Mouse (Mus musculus) erythroblast, embryonic 14.5 days (primary cell): Measurements from ENCODE around the gene B3gnt2. TPM values are rescaled to one million over a fixed set of nuclear protein-coding genes. Genes with fewer than 3 reads are reported as not detected.

Experiments
- H3K27me3 ChIP-seq: 2 replicates; pipeline ENCODE4 v1.6.1; 2012; ENCODE audit warnings: inconsistent platforms; ENCODE audit not compliant: control insufficient read depth
- H3K36me3 ChIP-seq: 2 replicates; pipeline ENCODE4 v1.6.1; 2012; ENCODE audit warnings: mild to moderate bottlenecking, inconsistent platforms; ENCODE audit not compliant: control insufficient read depth
- H3K4me1 ChIP-seq: 2 replicates; pipeline ENCODE4 v1.6.1; 2012; ENCODE audit warnings: inconsistent platforms; ENCODE audit not compliant: control insufficient read depth
- H3K4me3 ChIP-seq: replicated peaks from 2 replicates; pipeline ENCODE3; 2012; ENCODE audit warnings: moderate library complexity, mild to moderate bottlenecking, inconsistent platforms
- H3K9me3 ChIP-seq: 2 replicates; pipeline ENCODE4 v1.6.1; 2012; ENCODE audit warnings: low read length, inconsistent platforms, mixed read lengths; ENCODE audit not compliant: control insufficient read depth
- GATA1 ChIP-seq: IDR thresholded peaks from 2 replicates; pipeline ENCODE4 v1.6.1; 2012; ENCODE audit warnings: low read length, inconsistent platforms, mixed read lengths
- TAL1 ChIP-seq: IDR thresholded peaks from 3 replicates; pipeline ENCODE4 v1.6.1; 2012; ENCODE audit warnings: low read length, inconsistent platforms, mixed read lengths
- polyA plus RNA-seq: library from polyadenylated mRNA; stranded (reverse); fragments of >175 nt; gene quantifications from 2 replicates; pipeline ENCODE4 v1.2.3, GENCODE M21; 2012

Gene B3gnt2
- polyA plus RNA-seq, 1 experiment, result 0.07 TPM

GRCm38 (mm10) chr11:22861315-22861714 is 554 bp upstream of the B3gnt2 start:
- H3K4me1 ChIP-seq, result peaks cover 34% of the 10 kb centered on the region
- H3K4me3 ChIP-seq, result no peak overlapping the region
- no peak for TF ChIP-seq GATA1
- no peak for TF ChIP-seq TAL1
- H3K36me3 ChIP-seq, result no peaks in the 10 kb centered on the region
- no peaks in the 10 kb centered on the region for H3K9me3 ChIP-seq
- H3K27me3 ChIP-seq, result peaks cover 25% of the 10 kb centered on the region

DNA sequence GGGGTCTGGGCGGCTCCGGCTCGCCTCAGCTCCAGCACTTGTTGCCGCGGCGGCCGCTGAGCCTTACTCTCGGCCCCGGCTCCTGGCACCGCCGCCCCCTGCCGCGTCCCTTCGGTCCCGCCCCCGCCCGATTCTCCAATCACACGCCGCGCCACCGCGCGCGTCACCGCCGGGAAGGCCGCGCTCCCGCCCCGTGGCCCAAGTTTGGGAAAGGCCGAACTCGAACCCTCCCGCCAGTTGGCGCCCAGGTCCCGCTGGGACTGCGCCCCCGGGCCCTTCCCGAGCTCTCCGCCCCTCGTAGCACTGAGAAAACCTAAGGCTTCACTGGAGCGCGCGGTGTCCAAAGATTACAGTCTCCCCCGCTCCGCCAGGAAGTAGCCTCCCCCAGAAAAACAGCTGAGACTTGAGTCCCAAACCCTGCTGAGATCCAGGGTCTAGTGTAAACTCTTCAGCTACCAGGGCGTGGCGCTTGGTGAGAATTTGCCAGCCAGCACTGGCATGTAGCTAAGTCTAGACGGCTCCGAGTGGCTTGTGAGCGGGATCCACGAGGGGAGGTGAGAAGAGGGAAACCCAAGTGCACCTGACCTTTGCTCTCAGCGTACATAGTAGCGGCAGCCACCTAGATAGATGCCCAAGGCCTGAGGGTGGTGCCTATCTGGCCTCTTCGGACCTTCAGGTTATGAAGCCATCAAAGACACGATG is 977 bp downstream of the B3gnt2 start:
- H3K4me1 ChIP-seq, result peaks cover 38% of the 10 kb centered on the region
- TF ChIP-seq GATA1 (no peak), TAL1 (no peak)

DNA sequence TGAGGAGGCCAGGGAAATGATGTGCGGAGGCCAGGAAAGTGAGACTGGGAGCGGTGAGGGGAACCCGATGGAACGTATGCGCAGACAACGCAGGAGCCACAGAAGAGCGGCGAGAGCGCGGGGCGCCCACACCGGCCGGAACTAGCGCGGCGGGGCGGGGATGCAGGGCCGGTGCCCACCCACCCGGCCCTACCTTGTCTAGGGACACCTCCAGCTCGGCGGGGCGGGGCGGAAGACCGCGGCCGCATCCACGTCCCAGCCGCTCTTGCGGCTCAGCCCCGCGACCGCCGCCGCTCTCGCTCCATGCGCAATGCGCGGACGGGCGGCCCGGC is 1.5 kb downstream of the B3gnt2 start:
- Histone ChIP-seq H3K4me1 (peaks cover 41% of the 10 kb centered on the region), H3K4me3 (peak overlapping the region; percentile 82), H3K9me3 (no peaks in the 10 kb centered on the region), H3K27me3 (peaks cover 25% of the 10 kb centered on the region), H3K36me3 (no peaks in the 10 kb centered on the region)
- no peak for TF ChIP-seq GATA1
- no peak for TF ChIP-seq TAL1

More for the DNA sequence above, 977 bp downstream of the B3gnt2 start:
- Histone ChIP-seq H3K27me3 (peaks cover 25% of the 10 kb centered on the region), H3K36me3 (no peaks in the 10 kb centered on the region), H3K9me3 (no peaks in the 10 kb centered on the region), H3K4me3 (peak overlapping the region; percentile 82)

GRCm38 (mm10) chr11:22858441-22859300 is 2.1 kb downstream of the B3gnt2 start:
- peak overlapping the region; percentile 82 for H3K4me3 ChIP-seq
- H3K9me3 ChIP-seq, result no peaks in the 10 kb centered on the region
- TF ChIP-seq GATA1 (no peak), TAL1 (no peak)
- H3K27me3 ChIP-seq, result peaks cover 25% of the 10 kb centered on the region
- H3K4me1 ChIP-seq, result peaks cover 45% of the 10 kb centered on the region
- H3K36me3 ChIP-seq, result no peaks in the 10 kb centered on the region; the same call in 1 of the 2 replicates

- H3K27me3 ChIP-seq, result peaks cover 25% of the 10 kb centered on the region
- no peaks in the 10 kb centered on the region for H3K9me3 ChIP-seq
- no peaks in the 10 kb centered on the region; the same call in 1 of the 2 replicates for H3K36me3 ChIP-seq
- peak overlapping the region; percentile 82 for H3K4me3 ChIP-seq
- TF ChIP-seq GATA1 (no peak), TAL1 (no peak)
- H3K4me1 ChIP-seq, result peaks cover 45% of the 10 kb centered on the region
Measured at GRCm38 (mm10) chr11:22857705-22858440, 2.9 kb downstream of the B3gnt2 start.

- Histone ChIP-seq H3K4me3 (no peak overlapping the region), H3K9me3 (no peaks in the 10 kb centered on the region), H3K36me3 (no peaks in the 10 kb centered on the region; the same call in 1 of the 2 replicates), H3K4me1 (peaks cover 45% of the 10 kb centered on the region), H3K27me3 (peaks cover 25% of the 10 kb centered on the region)
- no peak for TF ChIP-seq TAL1
- no peak for TF ChIP-seq GATA1
Measured at GRCm38 (mm10) chr11:22857106-22857704, 3.6 kb downstream of the B3gnt2 start.

DNA sequence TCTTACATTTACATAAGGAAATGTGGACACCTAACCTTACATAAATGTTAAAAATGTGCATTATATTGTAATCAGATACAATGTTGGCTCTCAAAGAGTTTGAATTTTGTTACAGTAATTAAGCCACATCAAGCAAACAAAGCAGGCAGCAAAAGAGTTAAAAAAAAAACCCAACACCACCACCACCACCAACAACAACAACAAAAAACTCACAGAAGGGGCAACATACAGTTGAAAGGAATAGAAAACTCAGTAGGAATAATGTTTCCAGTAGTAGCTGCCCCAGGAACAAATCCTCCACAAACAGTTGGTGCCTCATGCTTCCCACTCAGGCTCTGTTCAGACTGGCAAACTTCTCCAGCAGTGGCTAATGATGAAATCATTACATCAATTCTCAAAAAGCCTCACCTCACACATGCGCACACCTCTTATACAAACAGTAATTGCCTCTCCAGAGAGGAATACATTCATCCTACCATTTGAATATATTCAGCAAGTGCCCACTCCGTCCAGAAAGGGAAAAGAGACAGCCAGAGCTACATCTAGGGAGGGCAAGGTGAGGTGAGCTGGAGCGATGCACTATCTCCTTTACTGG is 4.3 kb downstream of the B3gnt2 start:
- Histone ChIP-seq H3K36me3 (no peaks in the 10 kb centered on the region; the same call in 1 of the 2 replicates), H3K27me3 (peaks cover 25% of the 10 kb centered on the region), H3K4me3 (no peak overlapping the region), H3K9me3 (no peaks in the 10 kb centered on the region), H3K4me1 (peaks cover 45% of the 10 kb centered on the region)
- TF ChIP-seq TAL1, result no peak
- TF ChIP-seq GATA1, result no peak

DNA sequence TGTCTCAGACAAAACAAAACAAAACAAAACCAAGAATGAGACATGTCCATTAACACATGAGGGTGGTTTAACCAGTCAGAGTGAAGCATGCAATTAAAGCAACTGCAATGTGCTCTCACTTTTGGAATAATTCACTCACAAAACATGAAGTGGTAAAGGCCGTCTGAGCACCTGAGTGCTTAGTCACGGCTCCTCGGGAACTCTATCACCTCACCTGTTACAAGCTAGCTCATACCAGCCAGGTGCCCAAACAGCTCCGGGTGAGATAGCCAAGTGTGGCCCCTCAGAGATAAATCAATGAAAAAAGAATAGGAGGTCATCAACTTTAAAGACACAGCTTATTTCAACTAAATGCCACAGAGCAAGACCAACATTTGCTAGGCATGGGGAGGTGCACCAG is 6.2 kb downstream of the B3gnt2 start:
- H3K36me3 ChIP-seq, result no peaks in the 10 kb centered on the region; the same call in 1 of the 2 replicates
- H3K4me1 ChIP-seq, result peaks cover 46% of the 10 kb centered on the region
- no peak overlapping the region for H3K4me3 ChIP-seq
- H3K9me3 ChIP-seq, result no peaks in the 10 kb centered on the region
- H3K27me3 ChIP-seq, result peaks cover 19% of the 10 kb centered on the region
- TF ChIP-seq GATA1 (no peak), TAL1 (no peak)
